Mouse (Mus musculus) small intestine, adult 10 weeks (tissue): ENCODE data around the gene Kcnc1. TPM values are rescaled to one million over a fixed set of nuclear protein-coding genes. Genes with fewer than 3 reads are reported as not detected.

Experiments used
- polyA plus RNA-seq: library from polyadenylated mRNA; stranded (reverse); fragments of 350-450 nt; fragmentation: Illumina TruSeq; extraction: RNeasy Lipid Tissue Mini Kit (QIAGEN cat#74804); gene quantifications from one replicate; pipeline ENCODE4 v1.2.3, GENCODE M21; 2014; ENCODE audit warnings: low replicate concordance

The Kcnc1 gene
- polyA plus RNA-seq, result 0.07 TPM

GRCm38 (mm10) chr7:46396231-46396927 is at the start of gene Kcnc1:
TSS of gene Kcnc1 (plus strand) at chr7:46396497.

GRCm38 (mm10) chr7:46376172-46377007 is 19.9 kb upstream of the Kcnc1 start, which contains the start of gene Myod1:
TSS of gene Myod1 (plus strand) at chr7:46376474.

Other genes with a start within 250 kb of the Kcnc1 start
- not detected for gene Abcc8, start 216.5 kb upstream of the Kcnc1 start, polyA plus RNA-seq
- 3.9 TPM for gene Ush1c, start 158.0 kb upstream of the Kcnc1 start, polyA plus RNA-seq
- not detected for gene Otog, start 155.5 kb upstream of the Kcnc1 start, polyA plus RNA-seq
- gene Myod1, start 20.0 kb upstream of the Kcnc1 start, polyA plus RNA-seq, result not detected
- not detected for gene Sergef, start 243.3 kb downstream of the Kcnc1 start, polyA plus RNA-seq